Mouse (Mus musculus) heart, embryonic 13.5 days (tissue): ENCODE results near the gene Arhgef26. TPM values are rescaled to one million over a fixed set of nuclear protein-coding genes. Genes with fewer than 3 reads are reported as not detected.
A peak's percentile ranks its signal among the peaks of the same experiment; 100 is the strongest.

ENCODE experiments used
- ATAC-seq: fragments of 200-750 bp; cut with Nextera tagmentation; 2 replicates; pipeline ENCODE4 v1.8.0; 2017; ENCODE audit warnings: moderate TSS enrichment; ENCODE audit not compliant: insufficient number of reproducible peaks, low FRiP score, low TSS enrichment; ENCODE audit errors: extremely low read depth
- H3K27ac ChIP-seq: fragments of 300-500 bp; sonication (generic); replicated peaks from 2 replicates; pipeline ENCODE4 v1.5.1; 2015; ENCODE audit warnings: moderate library complexity, mild to moderate bottlenecking, inconsistent platforms
- H3K27me3 ChIP-seq: fragments of 300-500 bp; sonication (generic); replicated peaks from 2 replicates; pipeline ENCODE4 v1.6.1; 2015; ENCODE audit warnings: mild to moderate bottlenecking, inconsistent platforms
- H3K36me3 ChIP-seq: fragments of 300-500 bp; sonication (generic); 2 replicates; pipeline ENCODE4 v1.6.1; 2015; ENCODE audit warnings: mild to moderate bottlenecking, inconsistent platforms
- H3K4me1 ChIP-seq: fragments of 300-500 bp; sonication (generic); 2 replicates; pipeline ENCODE4 v1.6.1; 2015; ENCODE audit warnings: inconsistent platforms
- H3K4me2 ChIP-seq: fragments of 300-500 bp; sonication (generic); 2 replicates; pipeline ENCODE4 v1.6.1; 2015; ENCODE audit warnings: inconsistent platforms, mild to moderate bottlenecking, moderate library complexity
- H3K4me3 ChIP-seq: fragments of 300-500 bp; sonication (generic); 2 replicates; pipeline ENCODE4 v1.5.1; 2015; ENCODE audit warnings: moderate library complexity, mild to moderate bottlenecking, inconsistent platforms
- H3K9ac ChIP-seq: fragments of 300-500 bp; sonication (generic); 2 replicates; pipeline ENCODE4 v1.6.1; 2015; ENCODE audit warnings: inconsistent platforms, mild to moderate bottlenecking, moderate library complexity
- H3K9me3 ChIP-seq: fragments of 300-500 bp; sonication (generic); 2 replicates; pipeline ENCODE4 v1.6.1; 2016; ENCODE audit warnings: inconsistent platforms
- WGBS: fragments of 180-500 bp; shearing (Covaris S2); methylation state at CpG from one replicate; pipeline ENCODE4 v1.1.7; 2015; ENCODE audit warnings: mixed read lengths; 5-methylcytosine and 5-hydroxymethylcytosine counted together
- polyA plus RNA-seq: library from polyadenylated mRNA; unstranded; fragments of >200 nt; fragmentation: Nextera tagmentation; extraction: Ambion mirVana; gene quantifications from 2 replicates; pipeline ENCODE4 v1.2.1, GENCODE M21; 2015

The Arhgef26 gene
- polyA plus RNA-seq = 4.6 and 4.9 TPM in 2 replicates

GRCm38 (mm10) chr3:62338044-62338443 lies at the start of gene Arhgef26:
Gene Arhgef26 (plus strand): TSS chr3:62338344.
- H3K4me2 ChIP-seq = peak within 1 kb of the TSS; percentile 90
- peak within 1 kb of the TSS; percentile 83 for H3K9ac ChIP-seq
- H3K27me3 ChIP-seq = peaks cover 9% of the 10 kb centered on the region
- peaks cover 14% of the 10 kb centered on the region for H3K4me1 ChIP-seq
- H3K4me3 ChIP-seq = peak within 1 kb of the TSS; percentile 77
- H3K36me3 ChIP-seq = no peaks in the 10 kb centered on the region
- no peaks in the 10 kb centered on the region for H3K9me3 ChIP-seq
- 83% methylated on average over 3 of the region's 3 CpGs for WGBS
- peak within 1 kb of the TSS; percentile 75 for H3K27ac ChIP-seq
- ATAC-seq = no peak

- no peak overlapping the region for H3K9ac ChIP-seq
- no peaks in the 10 kb centered on the region for H3K4me1 ChIP-seq
- no peaks in the 10 kb centered on the region for H3K9me3 ChIP-seq
- H3K36me3 ChIP-seq = no peaks in the 10 kb centered on the region
- 82% methylated on average over 3 of the region's 3 CpGs for WGBS
- H3K4me3 ChIP-seq = no peak overlapping the region
- no peak for ATAC-seq
- H3K27ac ChIP-seq = no peak overlapping the region
- no peak overlapping the region for H3K4me2 ChIP-seq
- no peaks in the 10 kb centered on the region for H3K27me3 ChIP-seq
Measured at GRCm38 (mm10) chr3:62310493-62310892, 27.7 kb upstream of the Arhgef26 start.

GRCm38 (mm10) chr3:62311224-62311623 lies 26.9 kb upstream of the Arhgef26 start:
- Histone ChIP-seq H3K36me3 (no peaks in the 10 kb centered on the region), H3K4me2 (no peak overlapping the region), H3K27me3 (no peaks in the 10 kb centered on the region), H3K4me1 (no peaks in the 10 kb centered on the region), H3K9me3 (no peaks in the 10 kb centered on the region), H3K4me3 (no peak overlapping the region), H3K27ac (no peak overlapping the region), H3K9ac (no peak overlapping the region)
- 76% methylated on average over 5 of the region's 5 CpGs for WGBS
- no peak for ATAC-seq

- H3K9ac ChIP-seq = no peak overlapping the region
- H3K27ac ChIP-seq = no peak overlapping the region
- WGBS = 56% methylated on average over 1 of the region's 1 CpGs
- no peaks in the 10 kb centered on the region for H3K36me3 ChIP-seq
- H3K4me3 ChIP-seq = no peak overlapping the region
- H3K4me1 ChIP-seq = no peaks in the 10 kb centered on the region
- no peaks in the 10 kb centered on the region for H3K27me3 ChIP-seq
- ATAC-seq = no peak
- H3K9me3 ChIP-seq = no peaks in the 10 kb centered on the region
- no peak overlapping the region for H3K4me2 ChIP-seq
Measured at GRCm38 (mm10) chr3:62324708-62325107, 13.4 kb upstream of the Arhgef26 start.

GRCm38 (mm10) chr3:62327903-62328302 lies 10.2 kb upstream of the Arhgef26 start:
- no peaks in the 10 kb centered on the region for H3K4me1 ChIP-seq
- no peak overlapping the region for H3K27ac ChIP-seq
- H3K27me3 ChIP-seq = no peaks in the 10 kb centered on the region
- no peak overlapping the region for H3K4me3 ChIP-seq
- no peak for ATAC-seq
- H3K4me2 ChIP-seq = no peak overlapping the region
- H3K36me3 ChIP-seq = no peaks in the 10 kb centered on the region
- H3K9me3 ChIP-seq = no peaks in the 10 kb centered on the region
- H3K9ac ChIP-seq = no peak overlapping the region
- 71% methylated on average over 2 of the region's 2 CpGs for WGBS

- no peak overlapping the region; the same call in 1 of the 2 replicates for H3K27ac ChIP-seq
- WGBS = 2% methylated on average over 17 of the region's 17 CpGs
Measured at GRCm38 (mm10) chr3:62338461-62338853, 313 bp downstream of the Arhgef26 start.

GRCm38 (mm10) chr3:62338854-62339515 lies 841 bp downstream of the Arhgef26 start:
- 0% methylated on average over 66 of the region's 68 CpGs for WGBS

More at GRCm38 (mm10) chr3:62338461-62338853, 313 bp downstream of the Arhgef26 start:
- Histone ChIP-seq H3K4me3 (peak overlapping the region; percentile 77), H3K9ac (peak overlapping the region; percentile 83), H3K27me3 (peaks cover 9% of the 10 kb centered on the region), H3K4me2 (peak overlapping the region; percentile 90), H3K4me1 (peaks cover 14% of the 10 kb centered on the region), H3K36me3 (no peaks in the 10 kb centered on the region), H3K9me3 (no peaks in the 10 kb centered on the region)
- ATAC-seq = no peak

GRCm38 (mm10) chr3:62339516-62340051 lies 1.4 kb downstream of the Arhgef26 start:
- Histone ChIP-seq H3K27ac (peak overlapping the region; percentile 75), H3K4me3 (peak overlapping the region; percentile 77)
- 0 out of 2 replicates have a peak, but pooled peaks have one; percentile 34 for ATAC-seq

More at GRCm38 (mm10) chr3:62338854-62339515, 841 bp downstream of the Arhgef26 start:
- peaks cover 9% of the 10 kb centered on the region for H3K27me3 ChIP-seq
- peak overlapping the region; percentile 77 for H3K4me3 ChIP-seq
- peak; percentile 78; the same call in 1 of the 2 replicates for ATAC-seq
- H3K9me3 ChIP-seq = no peaks in the 10 kb centered on the region
- peaks cover 14% of the 10 kb centered on the region for H3K4me1 ChIP-seq
- H3K27ac ChIP-seq = peak overlapping the region; percentile 75
- no peaks in the 10 kb centered on the region for H3K36me3 ChIP-seq
- peak overlapping the region; percentile 83 for H3K9ac ChIP-seq
- peak overlapping the region; percentile 90 for H3K4me2 ChIP-seq

GRCm38 (mm10) chr3:62340154-62340760 lies 2.1 kb downstream of the Arhgef26 start:
- peak overlapping the region; percentile 83 for H3K9ac ChIP-seq
- ATAC-seq = no peak
- H3K4me1 ChIP-seq = peaks cover 14% of the 10 kb centered on the region
- H3K27me3 ChIP-seq = peaks cover 9% of the 10 kb centered on the region
- H3K9me3 ChIP-seq = no peaks in the 10 kb centered on the region
- H3K27ac ChIP-seq = no peak overlapping the region
- 15% methylated on average over 16 of the region's 16 CpGs for WGBS
- peak overlapping the region; percentile 77 for H3K4me3 ChIP-seq
- no peaks in the 10 kb centered on the region for H3K36me3 ChIP-seq
- peak overlapping the region; percentile 90 for H3K4me2 ChIP-seq

More at GRCm38 (mm10) chr3:62339516-62340051, 1.4 kb downstream of the Arhgef26 start:
- no peaks in the 10 kb centered on the region for H3K36me3 ChIP-seq
- H3K27me3 ChIP-seq = peaks cover 9% of the 10 kb centered on the region
- H3K9ac ChIP-seq = peak overlapping the region; percentile 83
- peak overlapping the region; percentile 90 for H3K4me2 ChIP-seq
- under 1% methylated on average over 53 of the region's 53 CpGs for WGBS
- H3K4me1 ChIP-seq = peaks cover 14% of the 10 kb centered on the region
- no peaks in the 10 kb centered on the region for H3K9me3 ChIP-seq

GRCm38 (mm10) chr3:62340861-62341260 lies 2.7 kb downstream of the Arhgef26 start:
- Histone ChIP-seq H3K9ac (no peak overlapping the region), H3K9me3 (no peaks in the 10 kb centered on the region), H3K4me3 (peak overlapping the region; percentile 77), H3K36me3 (no peaks in the 10 kb centered on the region), H3K27ac (no peak overlapping the region), H3K4me2 (peak overlapping the region; percentile 90), H3K27me3 (peaks cover 9% of the 10 kb centered on the region), H3K4me1 (peaks cover 14% of the 10 kb centered on the region)
- 37% methylated on average over 2 of the region's 2 CpGs for WGBS
- ATAC-seq = no peak

- Histone ChIP-seq H3K9me3 (no peaks in the 10 kb centered on the region), H3K36me3 (no peaks in the 10 kb centered on the region), H3K4me3 (peak overlapping the region; percentile 77), H3K27ac (no peak overlapping the region), H3K4me1 (peaks cover 14% of the 10 kb centered on the region), H3K4me2 (peak overlapping the region; percentile 90), H3K27me3 (peaks cover 9% of the 10 kb centered on the region), H3K9ac (no peak overlapping the region)
- 67% methylated on average over 3 of the region's 3 CpGs for whole genome bisulfite sequencing
- no peak for ATAC-seq
Measured at GRCm38 (mm10) chr3:62341496-62342205, 3.5 kb downstream of the Arhgef26 start.
